Mouse (Mus musculus) embryo, embryonic 11 days (tissue): ENCODE data around the gene Tlcd1.

Experiments used
- DNase-seq: peaks from one replicate; pipeline ENCODE4 v3.0.0-alpha.2; 2015

The Tlcd1 gene

DNA sequence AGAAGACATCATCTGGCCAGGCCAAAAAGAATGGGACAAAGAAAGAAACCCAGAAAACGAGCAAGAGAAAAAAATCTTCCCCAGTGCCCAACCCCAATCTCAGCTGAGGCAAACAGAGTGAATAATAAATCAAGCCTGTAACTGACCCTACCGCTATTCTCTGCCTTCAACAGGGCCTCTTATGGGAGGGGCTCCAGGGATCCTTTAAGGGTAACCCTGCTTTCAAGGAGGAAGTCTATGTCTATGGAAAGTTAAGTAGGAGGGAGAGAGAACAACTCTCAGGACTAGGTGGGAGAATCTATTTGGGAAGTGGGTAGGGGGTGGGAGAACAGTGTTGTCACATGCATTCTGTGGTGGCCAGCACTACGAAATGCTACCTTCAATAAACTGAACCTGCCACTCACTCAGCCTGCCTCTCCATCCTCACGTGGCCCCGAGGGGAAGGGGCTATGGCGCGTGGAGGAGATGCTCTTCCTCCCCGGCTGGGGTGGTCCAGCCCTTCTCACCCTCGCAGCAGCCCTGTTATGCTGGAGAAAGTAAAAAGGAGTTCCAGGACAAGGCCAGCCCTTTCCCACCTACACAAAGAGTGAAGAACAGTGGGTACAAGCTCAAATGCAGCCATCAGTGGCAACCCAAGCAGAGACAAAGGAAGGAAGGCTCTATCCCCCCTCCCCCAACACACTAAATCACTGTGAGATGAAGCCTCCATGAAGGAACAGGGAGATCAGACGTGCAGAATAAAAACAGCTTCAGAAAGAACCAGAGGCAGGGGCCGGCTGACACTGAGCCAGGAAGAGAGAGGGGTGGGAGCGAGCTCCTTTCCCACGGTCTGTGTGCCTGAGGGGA, 29.1 kb downstream of the Tlcd1 start:
- peak; percentile 26 for DNase-seq

DNA sequence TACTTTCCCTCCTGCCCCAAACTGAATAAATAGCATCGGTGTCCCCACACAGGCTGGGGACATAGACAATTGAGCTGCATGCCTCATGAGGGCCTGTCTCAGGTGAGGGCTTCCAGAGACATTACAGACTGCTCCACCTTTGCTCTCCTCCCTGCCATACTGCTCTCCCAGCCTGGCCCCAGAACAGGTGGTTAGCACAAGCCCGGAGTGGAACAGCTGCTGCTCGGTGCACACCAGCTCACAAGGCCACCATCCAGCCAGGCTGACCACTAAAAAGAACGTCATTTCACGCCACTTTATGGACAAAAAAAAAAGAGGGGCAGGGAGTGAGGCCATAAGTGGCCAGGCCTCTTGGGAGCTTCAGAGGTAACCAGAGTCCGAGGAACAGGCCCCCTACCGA, 30.7 kb downstream of the Tlcd1 start:
- no peak for DNase-seq

- no peak for DNase-seq
Observed at GRCm38 (mm10) chr11:78209886-78210285, 33.4 kb downstream of the Tlcd1 start.

DNA sequence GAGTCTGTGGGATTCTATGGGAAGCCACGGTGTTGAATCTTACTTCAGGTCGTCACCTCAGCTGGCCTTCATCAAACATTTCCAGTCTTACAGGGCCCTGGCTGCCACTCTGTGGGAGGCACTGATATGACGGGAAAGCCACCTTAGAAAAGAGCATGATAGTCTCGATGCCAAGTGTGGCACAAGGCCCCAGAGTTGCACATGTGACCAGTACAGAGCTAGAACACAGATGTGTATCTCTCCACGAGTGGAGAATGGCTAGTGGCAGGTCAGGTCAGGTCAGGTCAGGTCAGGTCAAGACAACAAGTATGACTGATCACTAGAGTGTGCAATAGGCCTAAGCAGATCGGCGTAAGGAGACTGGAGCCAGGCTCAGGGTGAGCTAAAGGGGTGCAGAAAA, 34.1 kb downstream of the Tlcd1 start:
- DNase-seq = no peak

DNA sequence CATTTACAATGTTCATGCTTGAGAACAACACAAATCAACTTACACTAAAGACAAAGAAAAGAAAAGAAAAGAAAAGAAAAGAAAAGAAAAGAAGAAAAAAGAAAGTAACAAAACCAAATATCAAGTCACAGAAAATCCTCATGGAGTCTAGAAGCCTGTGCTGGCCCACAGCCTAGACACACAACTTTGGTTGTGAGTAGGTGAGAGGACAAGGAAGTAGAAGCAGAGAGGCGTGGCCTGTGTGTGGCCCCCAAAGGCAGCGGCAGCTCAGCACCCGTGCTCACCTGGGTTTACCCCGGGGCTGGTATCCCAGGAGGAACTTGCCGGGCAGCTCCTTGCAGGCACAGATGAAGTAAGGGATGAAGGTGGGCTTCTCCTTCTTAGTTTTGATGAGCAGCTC, 35.0 kb downstream of the Tlcd1 start:
- DNase-seq = no peak

- no peak for DNase-seq
Observed at GRCm38 (mm10) chr11:78213086-78213817, 36.7 kb downstream of the Tlcd1 start.

GRCm38 (mm10) chr11:78215709-78216317, 39.3 kb downstream of the Tlcd1 start:
- DNase-seq = no peak

DNA sequence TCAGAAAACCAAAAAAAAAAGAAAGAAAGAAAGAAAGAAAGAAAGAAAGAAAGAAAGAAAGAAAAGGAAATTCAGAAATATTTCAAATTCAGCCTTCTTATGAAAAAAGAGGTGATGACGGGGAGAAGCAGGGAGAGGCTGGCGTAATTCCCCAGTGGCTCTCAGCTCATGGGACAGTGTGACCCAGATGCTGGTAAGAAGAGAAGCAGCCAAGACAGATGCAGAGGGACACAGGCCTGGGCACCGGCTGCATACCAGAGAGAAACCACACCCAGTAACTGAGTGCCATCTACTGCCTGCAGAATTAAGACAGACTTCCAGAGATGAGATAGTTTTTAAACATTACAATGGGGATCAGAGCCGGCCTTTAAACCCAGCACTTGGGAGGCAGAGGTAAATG, 47.1 kb downstream of the Tlcd1 start:
- no peak for DNase-seq
